Mouse (Mus musculus): ENCODE results near the gene Usp19. TPM values are rescaled to one million over a fixed set of nuclear protein-coding genes. Genes with fewer than 3 reads are reported as not detected.
A peak's percentile ranks its signal among the peaks of the same experiment; 100 is the strongest.

Usp19 gene
- 79.1 and 82.0 TPM in 2 replicates for polyA plus RNA-seq (2015; fragmentation: Nextera tagmentation; extraction: Ambion mirVana)

GRCm38 (mm10) chr9:108490559-108491285, at the start of gene Usp19:
Gene Usp19, plus strand, starts transcription at chr9:108490602.
- H3K36me3 ChIP-seq (ENCODE audit: insufficient read depth, low read length) = peaks cover 76% of the 10 kb centered on the region
- peaks cover 21% of the 10 kb centered on the region for H3K4me1 ChIP-seq (ENCODE audit: insufficient read depth, low read length)
- H3K4me3 ChIP-seq (ENCODE audit: low read length) = peak within 1 kb of the TSS; percentile 95
- peak within 1 kb of the TSS; percentile 92 for H3K4me2 ChIP-seq (replicated peaks; ENCODE audit: low read depth, low read length)
- no peaks in the 10 kb centered on the region for H3K9me3 ChIP-seq (ENCODE audit: low read length)
- H3K27me3 ChIP-seq (ENCODE audit: insufficient read depth, low read length) = no peaks in the 10 kb centered on the region
- WGBS = 0% methylated on average over 68 of the region's 69 CpGs
- peak within 1 kb of the TSS; percentile 94 for H3K9ac ChIP-seq (replicated peaks; ENCODE audit: low read length)
- peak within 1 kb of the TSS; percentile 98 for H3K27ac ChIP-seq (ENCODE audit: low read length)
- ATAC-seq (ENCODE audit: low FRiP score, low TSS enrichment) = peak; percentile 95

DNA sequence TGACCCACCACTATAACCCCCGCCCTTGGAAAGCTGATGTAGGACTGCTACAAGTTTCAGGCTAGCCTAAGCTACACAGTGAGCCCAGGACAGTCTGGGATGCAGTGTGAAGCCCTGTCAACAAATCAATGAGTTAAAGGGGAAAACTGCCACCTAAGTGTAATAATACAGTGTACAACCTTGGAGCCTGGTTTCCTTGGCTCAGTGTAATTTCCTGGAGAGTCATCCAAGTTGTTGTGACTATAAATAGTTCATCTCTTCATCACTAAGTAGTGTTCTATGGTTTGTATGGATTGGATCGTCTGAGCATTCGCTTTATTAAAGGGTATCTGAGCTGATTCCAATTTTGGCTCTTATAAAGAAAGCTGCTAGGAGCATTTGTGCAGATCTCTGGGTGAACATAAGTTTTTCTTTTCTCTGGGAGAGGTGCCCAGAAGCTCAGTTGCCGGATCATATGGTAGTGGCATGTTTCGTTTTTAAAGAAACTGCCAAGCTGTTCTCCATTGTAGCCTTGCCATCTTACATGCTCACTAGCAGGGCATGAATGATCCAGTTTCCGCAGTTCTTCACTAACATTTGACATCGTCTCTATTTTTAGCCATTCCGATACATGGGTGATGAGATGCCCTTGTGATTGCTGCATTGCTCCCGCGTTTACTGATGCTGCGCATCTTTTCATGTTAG, 49.0 kb upstream of the Usp19 start:
- no peaks in the 10 kb centered on the region for H3K27me3 ChIP-seq (ENCODE audit: insufficient read depth, low read length)
- H3K9ac ChIP-seq (replicated peaks; ENCODE audit: low read length) = no peak overlapping the region
- H3K4me1 ChIP-seq (ENCODE audit: insufficient read depth, low read length) = no peaks in the 10 kb centered on the region
- H3K27ac ChIP-seq (ENCODE audit: low read length) = no peak overlapping the region
- no peak overlapping the region for H3K4me3 ChIP-seq (ENCODE audit: low read length)
- H3K9me3 ChIP-seq (ENCODE audit: low read length) = no peaks in the 10 kb centered on the region
- H3K36me3 ChIP-seq (ENCODE audit: insufficient read depth, low read length) = no peaks in the 10 kb centered on the region
- ATAC-seq (ENCODE audit: low FRiP score, low TSS enrichment) = no peak
- 87% methylated on average over 11 of the region's 11 CpGs for WGBS
- H3K4me2 ChIP-seq (replicated peaks; ENCODE audit: low read depth, low read length) = no peak overlapping the region

GRCm38 (mm10) chr9:108445125-108445524, 45.3 kb upstream of the Usp19 start:
- Histone ChIP-seq H3K27ac (ENCODE audit: low read length) (no peak overlapping the region), H3K36me3 (ENCODE audit: insufficient read depth, low read length) (0 out of 2 replicates have a peak, but pooled peaks cover 7% of the 10 kb centered on the region), H3K4me2 (replicated peaks; ENCODE audit: low read depth, low read length) (no peak overlapping the region), H3K4me3 (ENCODE audit: low read length) (no peak overlapping the region), H3K4me1 (ENCODE audit: insufficient read depth, low read length) (peaks cover 6% of the 10 kb centered on the region), H3K9ac (replicated peaks; ENCODE audit: low read length) (no peak overlapping the region), H3K9me3 (ENCODE audit: low read length) (no peaks in the 10 kb centered on the region), H3K27me3 (ENCODE audit: insufficient read depth, low read length) (no peaks in the 10 kb centered on the region)
- no peak for ATAC-seq (ENCODE audit: low FRiP score, low TSS enrichment)
- WGBS = 51% methylated on average over 9 of the region's 9 CpGs

GRCm38 (mm10) chr9:108449860-108450259, 40.5 kb upstream of the Usp19 start:
- no peak overlapping the region for H3K4me3 ChIP-seq (ENCODE audit: low read length)
- WGBS = 65% methylated on average over 4 of the region's 4 CpGs
- peak overlapping the region; percentile 0; the same call in 1 of the 2 replicates for H3K9ac ChIP-seq (replicated peaks; ENCODE audit: low read length)
- H3K36me3 ChIP-seq (ENCODE audit: insufficient read depth, low read length) = 0 out of 2 replicates have a peak, but pooled peaks cover 9% of the 10 kb centered on the region
- ATAC-seq (ENCODE audit: low FRiP score, low TSS enrichment) = no peak
- H3K9me3 ChIP-seq (ENCODE audit: low read length) = no peaks in the 10 kb centered on the region
- H3K27ac ChIP-seq (ENCODE audit: low read length) = 0 out of 2 replicates have a peak overlapping the region, but pooled peaks have one; percentile 6
- H3K27me3 ChIP-seq (ENCODE audit: insufficient read depth, low read length) = no peaks in the 10 kb centered on the region
- H3K4me2 ChIP-seq (replicated peaks; ENCODE audit: low read depth, low read length) = no peak overlapping the region
- H3K4me1 ChIP-seq (ENCODE audit: insufficient read depth, low read length) = peaks cover 25% of the 10 kb centered on the region

DNA sequence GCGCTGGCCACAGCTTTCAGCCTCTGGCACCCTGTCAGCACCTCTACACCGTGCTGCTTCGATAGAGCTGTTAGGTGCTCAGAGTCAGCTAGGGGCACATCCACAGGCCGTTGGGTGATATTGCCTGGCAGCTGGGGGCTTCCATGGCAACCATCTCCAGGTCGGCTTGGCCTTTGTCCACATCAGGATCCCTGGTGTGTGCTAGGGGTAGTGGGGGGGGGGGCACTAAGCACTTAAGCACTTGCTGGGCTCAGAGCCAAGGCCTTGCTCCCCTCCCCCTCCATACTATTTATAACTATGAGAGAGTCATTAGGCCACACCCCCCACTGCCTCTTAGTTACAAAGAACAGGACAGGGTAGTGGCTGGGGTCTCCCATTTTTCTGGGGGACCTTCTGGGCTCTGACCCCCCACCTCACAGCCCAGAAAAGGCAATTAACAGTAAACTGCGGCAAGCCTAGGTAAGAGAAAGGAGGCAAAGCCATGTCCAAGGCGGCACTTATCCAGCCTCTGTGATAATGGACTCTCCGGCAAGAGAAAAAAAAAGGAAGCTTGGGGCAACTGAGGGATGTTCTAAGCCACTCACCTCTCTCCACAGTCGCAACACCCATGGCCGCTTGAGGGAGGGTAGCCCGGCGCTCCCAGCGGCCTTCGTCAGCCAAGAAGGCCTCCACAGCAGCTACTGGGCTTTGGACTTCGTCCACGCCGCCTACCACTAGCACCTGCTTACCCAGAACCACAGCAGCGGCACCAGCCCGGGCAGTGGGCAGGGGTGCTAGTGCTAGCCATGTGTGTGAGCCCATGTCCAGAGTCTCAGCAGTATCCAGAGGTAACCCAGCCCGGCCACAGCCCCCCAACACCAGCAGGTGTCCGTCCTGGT, 39.9 kb upstream of the Usp19 start:
- H3K9me3 ChIP-seq (ENCODE audit: low read length) = no peaks in the 10 kb centered on the region
- H3K9ac ChIP-seq (replicated peaks; ENCODE audit: low read length) = peak overlapping the region; percentile 38; the same call in 1 of the 2 replicates
- WGBS = 64% methylated on average over 21 of the region's 21 CpGs
- ATAC-seq (ENCODE audit: low FRiP score, low TSS enrichment) = 0 out of 2 replicates have a peak, but pooled peaks have one; percentile 10
- H3K36me3 ChIP-seq (ENCODE audit: insufficient read depth, low read length) = 0 out of 2 replicates have a peak, but pooled peaks cover 9% of the 10 kb centered on the region
- H3K27me3 ChIP-seq (ENCODE audit: insufficient read depth, low read length) = no peaks in the 10 kb centered on the region
- H3K4me1 ChIP-seq (ENCODE audit: insufficient read depth, low read length) = peaks cover 25% of the 10 kb centered on the region
- H3K4me2 ChIP-seq (replicated peaks; ENCODE audit: low read depth, low read length) = peak overlapping the region; percentile 99
- H3K4me3 ChIP-seq (ENCODE audit: low read length) = no peak overlapping the region
- H3K27ac ChIP-seq (ENCODE audit: low read length) = 0 out of 2 replicates have a peak overlapping the region, but pooled peaks have one; percentile 34

- no peak for ATAC-seq (ENCODE audit: low FRiP score, low TSS enrichment)
- peak overlapping the region; percentile 38; the same call in 1 of the 2 replicates for H3K9ac ChIP-seq (replicated peaks; ENCODE audit: low read length)
These were observed 39.3 kb upstream of the Usp19 start for GRCm38 (mm10) chr9:108451170-108451493.

GRCm38 (mm10) chr9:108451519-108452160, 38.8 kb upstream of the Usp19 start:
- Histone ChIP-seq H3K9ac (replicated peaks; ENCODE audit: low read length) (peak overlapping the region; percentile 78), H3K4me3 (ENCODE audit: low read length) (peak overlapping the region; percentile 70), H3K36me3 (ENCODE audit: insufficient read depth, low read length) (0 out of 2 replicates have a peak, but pooled peaks cover 9% of the 10 kb centered on the region), H3K27me3 (ENCODE audit: insufficient read depth, low read length) (no peaks in the 10 kb centered on the region), H3K9me3 (ENCODE audit: low read length) (no peaks in the 10 kb centered on the region), H3K27ac (ENCODE audit: low read length) (peak overlapping the region; percentile 80; the same call in 1 of the 2 replicates), H3K4me1 (ENCODE audit: insufficient read depth, low read length) (peaks cover 25% of the 10 kb centered on the region), H3K4me2 (replicated peaks; ENCODE audit: low read depth, low read length) (peak overlapping the region; percentile 99)
- WGBS = 51% methylated on average over 6 of the region's 6 CpGs
- peak; percentile 12; the same call in 1 of the 2 replicates for ATAC-seq (ENCODE audit: low FRiP score, low TSS enrichment)

More at GRCm38 (mm10) chr9:108451170-108451493, 39.3 kb upstream of the Usp19 start:
- no peaks in the 10 kb centered on the region for H3K27me3 ChIP-seq (ENCODE audit: insufficient read depth, low read length)
- H3K4me2 ChIP-seq (replicated peaks; ENCODE audit: low read depth, low read length) = peak overlapping the region; percentile 99
- H3K27ac ChIP-seq (ENCODE audit: low read length) = 0 out of 2 replicates have a peak overlapping the region, but pooled peaks have one; percentile 34
- H3K9me3 ChIP-seq (ENCODE audit: low read length) = no peaks in the 10 kb centered on the region
- 0 out of 2 replicates have a peak, but pooled peaks cover 9% of the 10 kb centered on the region for H3K36me3 ChIP-seq (ENCODE audit: insufficient read depth, low read length)
- peaks cover 25% of the 10 kb centered on the region for H3K4me1 ChIP-seq (ENCODE audit: insufficient read depth, low read length)
- WGBS = 88% methylated on average over 6 of the region's 6 CpGs
- H3K4me3 ChIP-seq (ENCODE audit: low read length) = no peak overlapping the region; the same call in 1 of the 2 replicates

- Histone ChIP-seq H3K36me3 (ENCODE audit: insufficient read depth, low read length) (0 out of 2 replicates have a peak, but pooled peaks cover 9% of the 10 kb centered on the region), H3K4me2 (replicated peaks; ENCODE audit: low read depth, low read length) (peak overlapping the region; percentile 99), H3K27me3 (ENCODE audit: insufficient read depth, low read length) (no peaks in the 10 kb centered on the region), H3K27ac (ENCODE audit: low read length) (peak overlapping the region; percentile 80), H3K4me3 (ENCODE audit: low read length) (peak overlapping the region; percentile 70), H3K4me1 (ENCODE audit: insufficient read depth, low read length) (peaks cover 25% of the 10 kb centered on the region), H3K9ac (replicated peaks; ENCODE audit: low read length) (peak overlapping the region; percentile 78), H3K9me3 (ENCODE audit: low read length) (no peaks in the 10 kb centered on the region)
- ATAC-seq (ENCODE audit: low FRiP score, low TSS enrichment) = peak; percentile 93
- WGBS = under 1% methylated on average over 40 of the region's 40 CpGs
These were observed 38.0 kb upstream of the Usp19 start for GRCm38 (mm10) chr9:108452291-108452906.

All from kidney, embryonic 16.5 days (tissue).